Mouse (Mus musculus) olfactory bulb, adult 2 months (tissue): ENCODE measurements around the gene Gtf2a2. TPM values are rescaled to one million over a fixed set of nuclear protein-coding genes. Genes with fewer than 3 reads are reported as not detected.

Experiments used
- H3K27ac ChIP-seq: fragments of 200-500 bp; 2 replicates; pipeline ENCODE4 v1.5.1; 2012; ENCODE audit warnings: low read depth, low read length; ENCODE audit not compliant: insufficient read depth
- H3K4me1 ChIP-seq: fragments of 200-500 bp; 2 replicates; pipeline ENCODE4 v1.6.1; 2012; ENCODE audit warnings: low read length; ENCODE audit not compliant: control insufficient read depth, insufficient read depth
- H3K4me3 ChIP-seq: fragments of 200-500 bp; 2 replicates; pipeline ENCODE4 v1.5.1; 2012; ENCODE audit warnings: mild to moderate bottlenecking, low read depth, low read length, moderate library complexity; ENCODE audit not compliant: insufficient read depth
- CTCF ChIP-seq: fragments of 200-500 bp; IDR thresholded peaks from 2 replicates; pipeline ENCODE4 v1.5.1; 2012; ENCODE audit warnings: low read depth, mild to moderate bottlenecking, low read length, moderate library complexity; ENCODE audit not compliant: insufficient read depth
- POLR2A ChIP-seq: fragments of 200-500 bp; IDR thresholded peaks from 2 replicates; pipeline ENCODE4 v1.6.1; 2012; ENCODE audit warnings: mild to moderate bottlenecking, low read depth, low read length, moderate library complexity; ENCODE audit not compliant: insufficient read depth
- WGBS: fragments of 180-500 bp; shearing (Covaris S2); methylation state at CpG from one replicate; pipeline ENCODE4 v1.1.7; 2018; 5-methylcytosine and 5-hydroxymethylcytosine counted together
- polyA plus RNA-seq: library from polyadenylated mRNA; stranded (reverse); fragments of >200 nt; gene quantifications from 2 replicates; pipeline ENCODE4 v1.2.4, GENCODE M21; 2012; ENCODE audit warnings: low replicate concordance; ENCODE audit not compliant: missing spikeins, insufficient read depth, insufficient read length

The Gtf2a2 gene
- polyA plus RNA-seq, 1 experiment: not detected

- TF ChIP-seq POLR2A (no peak), CTCF (no peak)
- 80% methylated on average over 5 of the region's 5 CpGs for WGBS
- no peak overlapping the region for H3K4me3 ChIP-seq
- H3K4me1 ChIP-seq: peaks cover 5% of the 10 kb centered on the region; the same call in 1 of the 2 replicates
- no peak overlapping the region for H3K27ac ChIP-seq
These were observed 19.5 kb upstream of the Gtf2a2 start for GRCm38 (mm10) chr9:69992841-69993277.

GRCm38 (mm10) chr9:69993479-69993878, 18.9 kb upstream of the Gtf2a2 start:
- Histone ChIP-seq H3K4me1 (peaks cover 5% of the 10 kb centered on the region; the same call in 1 of the 2 replicates), H3K27ac (no peak overlapping the region), H3K4me3 (no peak overlapping the region)
- TF ChIP-seq CTCF (no peak), POLR2A (no peak)
- WGBS: 81% methylated on average over 1 of the region's 1 CpGs

GRCm38 (mm10) chr9:69994547-69994946, 17.8 kb upstream of the Gtf2a2 start:
- WGBS: 84% methylated on average over 5 of the region's 5 CpGs
- H3K4me3 ChIP-seq: no peak overlapping the region
- TF ChIP-seq CTCF (no peak), POLR2A (no peak)
- H3K27ac ChIP-seq: no peak overlapping the region
- H3K4me1 ChIP-seq: peaks cover 5% of the 10 kb centered on the region; the same call in 1 of the 2 replicates

- H3K4me1 ChIP-seq: peaks cover 4% of the 10 kb centered on the region; the same call in 1 of the 2 replicates
- no peak overlapping the region for H3K27ac ChIP-seq
- no peak overlapping the region for H3K4me3 ChIP-seq
- no peak for TF ChIP-seq CTCF
- no peak for TF ChIP-seq POLR2A
- WGBS: 83% methylated on average over 1 of the region's 1 CpGs
These were observed 13.0 kb upstream of the Gtf2a2 start for GRCm38 (mm10) chr9:69999318-69999717.

GRCm38 (mm10) chr9:70003516-70003915, 8.8 kb upstream of the Gtf2a2 start:
- Histone ChIP-seq H3K4me3 (no peak overlapping the region), H3K4me1 (peaks cover 2% of the 10 kb centered on the region; the same call in 1 of the 2 replicates), H3K27ac (no peak overlapping the region)
- 94% methylated on average over 10 of the region's 10 CpGs for WGBS
- TF ChIP-seq POLR2A (no peak), CTCF (no peak)

GRCm38 (mm10) chr9:70006984-70007383, 5.4 kb upstream of the Gtf2a2 start:
- H3K27ac ChIP-seq: no peak overlapping the region
- TF ChIP-seq CTCF (no peak), POLR2A (no peak)
- WGBS: 84% methylated on average over 5 of the region's 5 CpGs

GRCm38 (mm10) chr9:70007506-70008248, 4.7 kb upstream of the Gtf2a2 start:
- Histone ChIP-seq H3K4me1 (peaks cover 2% of the 10 kb centered on the region; the same call in 1 of the 2 replicates), H3K4me3 (no peak overlapping the region), H3K27ac (no peak overlapping the region)
- WGBS: 89% methylated on average over 14 of the region's 14 CpGs
- TF ChIP-seq POLR2A: no peak
- TF ChIP-seq CTCF: no peak

More at GRCm38 (mm10) chr9:70006984-70007383, 5.4 kb upstream of the Gtf2a2 start:
- Histone ChIP-seq H3K4me1 (peaks cover 2% of the 10 kb centered on the region; the same call in 1 of the 2 replicates), H3K4me3 (no peak overlapping the region)

GRCm38 (mm10) chr9:70009754-70010304, 2.5 kb upstream of the Gtf2a2 start:
- H3K27ac ChIP-seq: no peak overlapping the region
- 89% methylated on average over 8 of the region's 8 CpGs for WGBS
- TF ChIP-seq POLR2A: no peak
- no peak for TF ChIP-seq CTCF
- no peak overlapping the region for H3K4me3 ChIP-seq
- no peaks in the 10 kb centered on the region for H3K4me1 ChIP-seq
